Mouse (Mus musculus) brain, embryonic 14.5 days (tissue): ENCODE measurements around the gene Zbtb18.

Experiments
- CTCF ChIP-seq: fragments of 200-500 bp; IDR thresholded peaks from 2 replicates; pipeline ENCODE4 v1.5.1; 2012; ENCODE audit warnings: inconsistent platforms, mild to moderate bottlenecking, moderate library complexity, borderline replicate concordance; ENCODE audit not compliant: insufficient read depth, insufficient read length; ENCODE audit errors: extremely low read depth
- POLR2A ChIP-seq: fragments of 200-500 bp; IDR thresholded peaks from 2 replicates; pipeline ENCODE4 v1.6.1; 2012; ENCODE audit warnings: mild to moderate bottlenecking, inconsistent platforms, borderline replicate concordance; ENCODE audit not compliant: poor library complexity, insufficient read depth, insufficient read length, severe bottlenecking; ENCODE audit errors: extremely low read depth

- TF ChIP-seq CTCF (no peak), POLR2A (no peak)
These were observed 14.6 kb downstream of the Zbtb18 start for GRCm38 (mm10) chr1:177456772-177457171.
